Mouse (Mus musculus): Measurements from ENCODE around the gene Olfr412. TPM values are rescaled to one million over a fixed set of nuclear protein-coding genes. Genes with fewer than 3 reads are reported as not detected.

Olfr412 gene
- total RNA-seq (2023) = not detected

GRCm38 (mm10) chr11:74361769-74362168, at the start of gene Olfr412:
Gene Olfr412 (plus strand): TSS chr11:74362069.

GRCm38 (mm10) chr11:74337931-74338330, 23.9 kb upstream of the Olfr412 start, which contains the start of gene Olfr410:
Gene Olfr410 (minus strand): TSS chr11:74338031.

GRCm38 (mm10) chr11:74352550-74352949, 9.3 kb upstream of the Olfr412 start, which contains the start of gene Olfr411:
Gene Olfr411 (minus strand): TSS chr11:74352650.

Other genes with a start within 250 kb of the Olfr412 start
- not detected for gene Olfr401, start 248.4 kb upstream of the Olfr412 start, total RNA-seq (2023)
- not detected for gene Olfr402, start 208.5 kb upstream of the Olfr412 start, total RNA-seq (2023)
- gene Olfr403, start 175.8 kb upstream of the Olfr412 start, total RNA-seq (2023) = not detected
- not detected for gene Olfr43, start 150.7 kb upstream of the Olfr412 start, total RNA-seq (2023)
- gene Olfr406, start 102.3 kb upstream of the Olfr412 start, total RNA-seq (2023) = not detected
- gene Olfr59, start 78.3 kb upstream of the Olfr412 start, total RNA-seq (2023) = not detected
- not detected for gene Olfr410, start 24.0 kb upstream of the Olfr412 start, total RNA-seq (2023)
- gene Olfr411, start 9.4 kb upstream of the Olfr412 start, total RNA-seq (2023) = not detected
- 8.3 TPM for gene Rap1gap2, start 248.8 kb downstream of the Olfr412 start, total RNA-seq (2023)